Mouse (Mus musculus): ENCODE data around the gene Prss27.

Prss27 gene

GRCm38 (mm10) chr17:24037844-24038243, at the start of gene Prss27:
TSS of gene Prss27 (plus strand) at chr17:24038144.
- no peak for DNase-seq (ENCODE audit: low spot score)

DNA sequence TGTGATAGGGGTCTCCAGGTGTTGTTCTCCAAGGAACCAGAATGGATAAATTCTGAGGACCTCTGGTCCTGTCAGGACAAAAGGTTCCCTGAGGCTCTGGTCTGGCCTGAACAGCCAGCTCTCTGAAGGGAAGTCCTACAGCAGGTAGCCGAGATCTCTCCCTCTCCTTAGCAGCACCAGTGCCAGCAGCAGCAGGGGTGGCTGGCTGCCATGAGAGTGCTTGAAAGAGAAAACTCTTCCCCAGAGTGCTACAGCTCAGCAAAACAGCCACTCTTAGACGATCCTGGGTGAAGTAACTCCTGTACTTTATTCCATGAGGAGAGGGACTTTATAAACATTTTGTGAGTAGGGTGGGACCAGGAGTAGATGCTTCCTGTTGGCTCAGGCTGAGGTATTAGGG, 48.1 kb upstream of the Prss27 start:
- DNase-seq (ENCODE audit: low spot score) = no peak

- DNase-seq (ENCODE audit: low spot score) = no peak
Measured at GRCm38 (mm10) chr17:23992789-23993553, 45.0 kb upstream of the Prss27 start.

GRCm38 (mm10) chr17:23993559-23994428, 44.1 kb upstream of the Prss27 start:
- DNase-seq (ENCODE audit: low spot score) = peak; percentile 95

DNA sequence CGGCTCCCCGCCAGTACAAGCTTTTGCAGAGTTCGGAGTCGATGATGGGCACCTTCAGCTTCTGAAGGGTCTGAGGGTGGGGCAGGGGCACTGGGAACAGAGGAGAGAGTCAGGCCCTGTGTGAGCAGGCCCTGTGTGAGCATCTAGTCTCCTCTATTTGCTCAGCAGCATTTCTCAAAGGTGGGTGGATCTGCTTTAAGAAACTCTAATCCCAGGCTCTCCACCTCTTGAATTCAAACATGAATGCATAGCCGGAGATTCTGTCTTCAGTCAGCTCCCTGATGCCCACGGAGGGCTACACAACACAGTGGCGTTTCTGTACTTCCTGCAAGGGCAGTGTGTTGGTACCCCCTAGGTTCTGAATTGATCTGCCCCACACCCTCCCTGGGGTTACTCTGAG, 43.3 kb upstream of the Prss27 start:
- DNase-seq (ENCODE audit: low spot score) = no peak

DNA sequence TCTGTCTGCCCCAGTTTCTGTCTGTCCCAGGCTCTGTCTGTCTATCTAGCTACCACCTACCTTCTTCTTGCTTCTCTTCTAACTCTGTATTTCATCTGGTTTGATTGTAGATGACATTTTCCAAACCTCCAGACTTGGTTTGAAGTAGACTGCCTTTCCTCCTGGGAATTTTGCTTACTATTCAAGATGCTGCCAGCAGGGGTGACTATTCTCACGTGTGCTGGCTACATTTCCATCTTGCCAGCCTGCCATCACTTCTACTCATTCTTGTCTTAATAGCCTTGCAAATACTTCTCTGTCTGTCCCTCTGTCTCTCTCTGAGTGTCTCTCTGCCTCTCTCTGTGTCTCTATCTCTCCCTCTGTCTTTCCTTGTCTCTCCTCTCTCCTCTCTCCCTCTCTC, 42.5 kb upstream of the Prss27 start:
- DNase-seq (ENCODE audit: low spot score) = no peak

GRCm38 (mm10) chr17:23997901-23998300, 40.0 kb upstream of the Prss27 start, which contains the start of gene Prss22:
TSS of gene Prss22 (minus strand) at chr17:23998100.
- DNase-seq (ENCODE audit: low spot score) = no peak

DNA sequence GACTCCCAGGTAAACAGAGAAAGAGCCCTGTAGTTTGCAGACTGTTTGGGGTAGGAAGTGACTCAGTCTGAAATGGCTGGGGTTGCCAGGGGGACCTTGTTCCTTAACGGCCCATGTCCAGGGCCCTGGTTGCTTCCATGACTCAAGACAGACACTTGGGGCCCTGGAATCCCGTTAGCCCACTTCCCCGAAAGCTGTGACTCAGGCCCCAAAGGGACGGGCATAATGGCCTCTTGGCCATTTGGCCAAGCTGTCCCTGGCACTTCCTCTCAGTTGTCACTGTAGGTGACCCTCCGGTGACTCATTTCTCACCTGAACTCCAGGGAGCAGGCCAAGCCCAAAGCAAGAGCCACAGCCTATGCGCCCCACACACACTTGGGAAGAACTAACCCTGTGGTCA, 39.6 kb upstream of the Prss27 start:
- DNase-seq (ENCODE audit: low spot score) = no peak

DNA sequence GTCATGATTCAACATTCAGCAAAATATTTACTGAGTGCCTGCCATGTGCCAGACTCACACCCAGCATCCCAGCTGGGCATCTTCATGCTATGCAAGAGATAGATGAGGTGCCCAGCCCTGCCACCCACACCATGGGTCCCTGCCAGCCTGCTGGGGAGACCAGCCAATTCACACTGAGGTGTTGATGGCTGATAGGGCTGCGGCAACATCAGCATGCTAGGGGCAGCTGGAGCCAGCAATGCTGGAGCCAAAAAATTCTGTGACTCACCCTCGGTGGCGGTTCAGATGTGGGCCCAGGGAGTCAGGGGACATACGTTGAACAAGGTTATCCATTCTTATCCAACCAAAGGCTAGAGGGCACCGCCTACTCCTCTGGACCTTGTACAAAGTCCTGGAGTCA, 37.5 kb upstream of the Prss27 start:
- peak; percentile 13 for DNase-seq (ENCODE audit: low spot score)

GRCm38 (mm10) chr17:24004071-24004665, 33.8 kb upstream of the Prss27 start:
- no peak for DNase-seq (ENCODE audit: low spot score)

DNA sequence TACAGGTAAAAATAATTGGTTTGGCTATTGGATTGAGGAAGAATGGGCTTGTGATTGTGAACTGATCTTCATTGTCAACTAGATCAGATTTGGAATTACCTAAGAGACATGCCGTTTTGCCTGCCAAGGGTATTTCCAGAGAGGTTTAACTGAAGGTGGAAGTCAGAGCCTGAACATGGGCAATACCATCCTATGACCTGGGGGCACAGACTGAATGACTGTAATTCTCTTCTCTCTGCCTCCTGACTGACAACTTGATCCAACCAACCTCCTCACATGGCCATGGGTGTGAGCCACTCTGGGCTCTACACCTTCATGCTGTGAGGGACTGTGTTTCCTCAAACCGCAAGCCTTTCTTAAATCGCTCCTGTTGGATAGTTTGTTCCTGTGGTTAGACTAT, 32.9 kb upstream of the Prss27 start:
- DNase-seq (ENCODE audit: low spot score) = no peak

DNA sequence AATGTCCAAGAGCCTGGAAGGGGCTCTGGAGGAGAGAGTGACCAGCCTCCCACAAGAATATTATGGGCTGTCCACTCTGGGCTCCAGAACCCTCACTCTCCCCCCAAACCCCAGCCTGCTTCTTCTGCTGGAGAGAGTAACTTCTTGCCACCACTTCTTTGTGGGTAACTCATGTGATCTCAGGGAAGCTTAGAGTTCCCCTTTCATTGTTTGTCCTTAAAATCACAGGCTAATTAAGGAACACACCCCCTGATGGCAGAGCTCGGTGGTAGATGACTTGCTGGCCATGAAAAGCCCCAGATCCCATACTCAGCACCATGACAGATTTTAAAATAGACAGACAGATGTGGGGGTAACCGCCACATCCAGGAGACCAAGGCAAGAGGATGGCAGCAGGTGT, 31.0 kb upstream of the Prss27 start:
- DNase-seq (ENCODE audit: low spot score) = no peak

GRCm38 (mm10) chr17:24007391-24007790, 30.6 kb upstream of the Prss27 start:
- no peak for DNase-seq (ENCODE audit: low spot score)

GRCm38 (mm10) chr17:24008105-24008504, 29.8 kb upstream of the Prss27 start:
- no peak for DNase-seq (ENCODE audit: low spot score)

- no peak for DNase-seq (ENCODE audit: low spot score)
Measured at GRCm38 (mm10) chr17:24009617-24010016, 28.3 kb upstream of the Prss27 start.

DNA sequence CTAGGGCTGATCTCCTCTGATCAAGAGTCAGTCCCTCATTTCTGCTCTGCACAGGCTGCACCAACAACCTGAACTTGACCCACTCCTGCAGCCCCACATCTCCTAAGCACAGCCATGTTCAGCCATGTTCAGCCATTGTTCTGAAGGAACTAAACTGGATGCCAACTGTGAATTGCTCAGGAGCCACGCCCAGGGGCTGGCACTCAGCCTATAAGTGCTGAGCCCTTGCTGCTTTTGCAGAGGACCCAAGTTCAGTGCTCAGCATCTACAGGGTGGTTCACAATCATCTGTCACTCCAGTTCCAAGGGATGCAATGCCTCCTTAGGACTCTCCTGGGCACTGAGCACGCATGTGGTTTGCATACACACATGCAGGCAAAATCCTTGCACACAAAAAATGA, 25.0 kb upstream of the Prss27 start:
- DNase-seq (ENCODE audit: low spot score) = no peak

GRCm38 (mm10) chr17:24014433-24014965, 23.4 kb upstream of the Prss27 start:
- no peak for DNase-seq (ENCODE audit: low spot score)

- no peak for DNase-seq (ENCODE audit: low spot score)
Measured at GRCm38 (mm10) chr17:24015727-24016126, 22.2 kb upstream of the Prss27 start.

- no peak for DNase-seq (ENCODE audit: low spot score)
Measured at GRCm38 (mm10) chr17:24020696-24021095, 17.2 kb upstream of the Prss27 start.

DNA sequence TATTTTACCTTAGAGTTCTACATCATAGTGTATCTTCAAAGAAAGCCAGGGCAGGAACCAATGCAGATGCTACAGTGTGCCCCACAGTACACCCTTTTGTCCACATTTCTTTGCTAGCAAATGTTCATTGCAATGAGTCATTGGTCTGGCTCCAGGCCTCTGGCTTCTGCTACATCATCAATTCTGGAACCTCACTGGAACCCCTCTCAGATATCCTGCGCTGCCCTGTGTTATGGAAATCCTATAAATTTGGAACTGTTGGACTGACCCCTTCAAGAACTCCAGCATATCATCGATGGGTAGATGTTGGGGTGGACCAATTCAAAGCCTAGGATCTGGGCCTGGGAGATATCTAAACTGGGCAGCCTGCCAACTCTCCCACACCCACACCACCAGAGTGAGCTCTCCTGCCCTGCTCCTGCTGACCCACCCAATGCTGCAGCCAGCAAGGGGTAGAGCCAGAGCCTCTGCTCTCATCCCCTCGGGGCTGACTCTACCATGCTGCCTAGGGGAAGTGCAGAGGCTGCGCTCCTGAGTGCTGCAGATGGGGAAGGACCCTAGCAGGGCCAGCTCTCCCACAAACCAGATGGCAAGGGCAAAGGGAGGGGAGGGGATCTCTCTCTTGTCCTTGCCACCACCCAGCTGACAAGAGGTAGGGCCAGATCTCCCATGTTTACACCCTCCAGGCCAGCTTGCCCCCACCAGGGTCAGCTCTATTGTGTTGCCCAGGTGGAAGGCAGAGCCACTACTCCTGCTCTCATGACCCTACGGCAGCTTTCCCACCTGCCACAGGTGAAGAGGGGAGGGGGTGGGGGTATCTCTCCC, 16.4 kb upstream of the Prss27 start:
- peak; percentile 11 for DNase-seq (ENCODE audit: low spot score)

GRCm38 (mm10) chr17:24029477-24029876, 8.5 kb upstream of the Prss27 start:
- no peak for DNase-seq (ENCODE audit: low spot score)

DNA sequence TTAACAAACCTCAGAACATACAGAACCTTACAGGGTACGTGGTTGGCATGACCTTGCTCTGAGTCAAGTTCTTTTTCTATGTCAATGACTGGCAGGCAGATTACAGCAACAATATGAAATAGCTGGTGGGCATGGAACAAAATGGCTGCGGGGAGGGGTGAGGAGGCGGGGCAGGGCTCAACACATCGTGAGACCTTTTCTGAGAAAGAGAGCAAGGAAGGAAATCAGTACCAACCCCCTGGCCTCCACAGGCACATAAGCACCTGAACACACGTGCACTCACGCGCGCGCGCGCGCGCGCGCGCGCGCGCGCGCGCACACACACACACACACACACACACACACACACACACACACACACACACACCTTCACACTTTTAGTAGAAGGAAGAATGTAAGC, 7.4 kb upstream of the Prss27 start:
- DNase-seq (ENCODE audit: low spot score) = no peak

Measured in ovary, postnatal 14 days (tissue).